Mouse (Mus musculus) thymus, postnatal 14 days (tissue): Measurements from ENCODE around the gene Serac1.
"Not testable (repeated sequence)": the region's sequence is repeated elsewhere in the genome, so short reads cannot be mapped to it uniquely, and the experiment has no call there.

Experiments
- DNase-seq: peaks from one replicate; pipeline ENCODE4 v3.0.0; 2021

Serac1 gene

GRCm38 (mm10) chr17:6063532-6063931, 16.0 kb downstream of the Serac1 start:
- DNase-seq, result no peak

- no peak for DNase-seq
These were observed 16.7 kb downstream of the Serac1 start for GRCm38 (mm10) chr17:6062793-6063192.

GRCm38 (mm10) chr17:6054934-6055355, 24.6 kb downstream of the Serac1 start:
- DNase-seq, result peak; percentile 82

GRCm38 (mm10) chr17:6052801-6053200, 26.7 kb downstream of the Serac1 start:
- DNase-seq, result no peak

GRCm38 (mm10) chr17:6037507-6037906, 42.0 kb downstream of the Serac1 start:
- no peak for DNase-seq

- DNase-seq, result no peak
These were observed 42.7 kb downstream of the Serac1 start for GRCm38 (mm10) chr17:6036872-6037271.

GRCm38 (mm10) chr17:6036458-6036857, 43.1 kb downstream of the Serac1 start:
- DNase-seq, result no peak

GRCm38 (mm10) chr17:6035661-6036060, 43.9 kb downstream of the Serac1 start:
- no peak for DNase-seq

GRCm38 (mm10) chr17:6025831-6026230, 53.7 kb downstream of the Serac1 start:
- no peak for DNase-seq

GRCm38 (mm10) chr17:6021374-6021789, 58.2 kb downstream of the Serac1 start:
- DNase-seq, result not testable (repeated sequence)

- no peak for DNase-seq
These were observed 58.9 kb downstream of the Serac1 start for GRCm38 (mm10) chr17:6020636-6021035.

- DNase-seq, result peak; percentile 52
These were observed 59.8 kb downstream of the Serac1 start for GRCm38 (mm10) chr17:6019776-6020175.

GRCm38 (mm10) chr17:6018348-6018747, 61.2 kb downstream of the Serac1 start:
- no peak for DNase-seq

GRCm38 (mm10) chr17:6017268-6017667, 62.3 kb downstream of the Serac1 start:
- no peak for DNase-seq

GRCm38 (mm10) chr17:6016213-6016780, 63.2 kb downstream of the Serac1 start:
- peak; percentile 87 for DNase-seq

GRCm38 (mm10) chr17:6014985-6015384, 64.6 kb downstream of the Serac1 start:
- no peak for DNase-seq

GRCm38 (mm10) chr17:6013079-6013478, 66.5 kb downstream of the Serac1 start:
- no peak for DNase-seq

- DNase-seq, result no peak
These were observed 69.9 kb downstream of the Serac1 start for GRCm38 (mm10) chr17:6009606-6010005.

GRCm38 (mm10) chr17:6008590-6008989, 71.0 kb downstream of the Serac1 start:
- no peak for DNase-seq

GRCm38 (mm10) chr17:6007902-6008301, 71.6 kb downstream of the Serac1 start:
- DNase-seq, result no peak

- DNase-seq, result no peak
These were observed 72.3 kb downstream of the Serac1 start for GRCm38 (mm10) chr17:6007101-6007780.

- peak; percentile 56 for DNase-seq
These were observed 73.7 kb downstream of the Serac1 start for GRCm38 (mm10) chr17:6005638-6006471.

GRCm38 (mm10) chr17:6005246-6005637, 74.3 kb downstream of the Serac1 start:
- DNase-seq, result peak; percentile 26

GRCm38 (mm10) chr17:6003661-6004060, 75.9 kb downstream of the Serac1 start:
- DNase-seq, result no peak
